Mouse (Mus musculus): Measurements from ENCODE around the gene Mga. TPM values are rescaled to one million over a fixed set of nuclear protein-coding genes. Genes with fewer than 3 reads are reported as not detected.

The Mga gene
- polyA plus RNA-seq, 1 experiment from 2014 or later, result 24.3 TPM

DNA sequence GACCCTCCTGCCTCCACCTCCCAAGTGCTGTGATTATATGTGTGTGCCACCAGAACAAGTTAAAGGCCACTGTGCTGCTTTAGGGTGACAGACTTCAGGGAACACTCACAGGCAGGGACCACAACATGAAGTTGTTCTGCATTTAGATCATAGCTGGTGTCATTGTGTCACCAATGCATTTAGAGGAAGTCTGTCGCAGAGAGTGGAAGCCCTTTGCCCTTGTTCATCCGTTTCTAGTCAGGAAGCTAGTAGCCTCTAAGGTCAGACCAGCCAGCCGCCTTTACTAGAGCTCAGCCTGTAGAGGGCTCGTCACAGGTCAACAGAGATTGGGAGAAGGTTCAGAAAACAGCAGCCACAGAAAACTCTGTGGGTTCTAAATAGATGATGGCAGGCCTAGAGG, 111.6 kb downstream of the Mga start:
- Histone ChIP-seq H3K27me3 (no peaks in the 10 kb centered on the region), H3K4me2 (no peak overlapping the region), H3K36me3 (peaks cover 6% of the 10 kb centered on the region; the same call in 1 of the 2 replicates), H3K9me3 (no peaks in the 10 kb centered on the region), H3K27ac (replicated peaks) (no peak overlapping the region), H3K9ac (no peak overlapping the region), H3K4me3 (no peak overlapping the region), H3K4me1 (replicated peaks) (no peaks in the 10 kb centered on the region)
- 70% methylated on average over 4 of the region's 4 CpGs for WGBS
- ATAC-seq (ENCODE audit: low FRiP score, low read depth), result no peak

- no peaks in the 10 kb centered on the region for H3K27me3 ChIP-seq
- 76% methylated on average over 8 of the region's 8 CpGs for WGBS
- H3K4me1 ChIP-seq (replicated peaks), result no peaks in the 10 kb centered on the region
- no peak overlapping the region for H3K4me3 ChIP-seq
- peaks cover 19% of the 10 kb centered on the region for H3K36me3 ChIP-seq
- no peak overlapping the region for H3K9ac ChIP-seq
- H3K4me2 ChIP-seq, result no peak overlapping the region
- no peak for ATAC-seq (ENCODE audit: low FRiP score, low read depth)
- no peaks in the 10 kb centered on the region for H3K9me3 ChIP-seq
- H3K27ac ChIP-seq (replicated peaks), result no peak overlapping the region
Observed at GRCm38 (mm10) chr2:120011462-120012200, 114.6 kb downstream of the Mga start.

GRCm38 (mm10) chr2:120012924-120013323, 115.9 kb downstream of the Mga start:
- H3K36me3 ChIP-seq, result peaks cover 32% of the 10 kb centered on the region
- no peaks in the 10 kb centered on the region for H3K9me3 ChIP-seq
- no peak overlapping the region for H3K4me2 ChIP-seq
- no peak overlapping the region for H3K27ac ChIP-seq (replicated peaks)
- H3K4me3 ChIP-seq, result no peak overlapping the region
- H3K4me1 ChIP-seq (replicated peaks), result no peaks in the 10 kb centered on the region
- WGBS, result 89% methylated on average over 13 of the region's 13 CpGs
- no peak for ATAC-seq (ENCODE audit: low FRiP score, low read depth)
- no peaks in the 10 kb centered on the region for H3K27me3 ChIP-seq
- H3K9ac ChIP-seq, result no peak overlapping the region

DNA sequence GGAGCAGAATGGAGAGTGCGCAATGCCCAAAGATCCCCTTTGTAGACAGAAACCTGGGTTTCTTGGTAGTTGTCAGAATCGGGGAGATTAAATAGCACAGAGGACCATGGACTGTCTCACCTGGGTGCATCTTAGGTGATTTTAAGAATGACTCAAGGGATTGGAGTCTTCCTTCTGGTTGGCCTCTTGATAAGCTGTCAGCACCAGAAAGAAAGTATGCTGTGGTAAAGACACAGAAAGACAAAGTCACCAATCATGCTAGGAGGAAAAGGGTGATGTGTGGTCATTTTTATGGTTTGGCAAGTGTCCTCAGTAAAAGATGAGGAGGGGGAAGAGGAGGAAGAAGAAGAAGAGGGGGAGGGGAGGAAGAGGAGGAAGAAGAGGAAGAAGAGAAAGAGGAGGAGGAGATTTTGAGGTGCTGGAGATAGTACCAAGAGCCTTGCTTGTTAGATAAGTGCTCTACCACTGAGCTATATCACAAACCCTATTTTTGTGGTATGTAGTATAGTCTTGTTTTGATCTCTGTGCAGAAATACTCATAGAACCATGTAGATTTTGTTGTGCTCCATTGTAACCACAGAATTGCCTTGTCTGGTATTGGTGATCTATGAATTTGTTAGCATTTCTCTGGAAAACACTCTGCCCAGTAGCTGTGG, 116.9 kb downstream of the Mga start:
- ATAC-seq (ENCODE audit: low FRiP score, low read depth), result no peak
- Histone ChIP-seq H3K9ac (no peak overlapping the region), H3K4me3 (no peak overlapping the region), H3K4me2 (no peak overlapping the region), H3K36me3 (peaks cover 41% of the 10 kb centered on the region), H3K4me1 (replicated peaks) (no peaks in the 10 kb centered on the region), H3K27ac (replicated peaks) (no peak overlapping the region), H3K27me3 (no peaks in the 10 kb centered on the region), H3K9me3 (no peaks in the 10 kb centered on the region)
- WGBS, result 98% methylated on average over 2 of the region's 2 CpGs

DNA sequence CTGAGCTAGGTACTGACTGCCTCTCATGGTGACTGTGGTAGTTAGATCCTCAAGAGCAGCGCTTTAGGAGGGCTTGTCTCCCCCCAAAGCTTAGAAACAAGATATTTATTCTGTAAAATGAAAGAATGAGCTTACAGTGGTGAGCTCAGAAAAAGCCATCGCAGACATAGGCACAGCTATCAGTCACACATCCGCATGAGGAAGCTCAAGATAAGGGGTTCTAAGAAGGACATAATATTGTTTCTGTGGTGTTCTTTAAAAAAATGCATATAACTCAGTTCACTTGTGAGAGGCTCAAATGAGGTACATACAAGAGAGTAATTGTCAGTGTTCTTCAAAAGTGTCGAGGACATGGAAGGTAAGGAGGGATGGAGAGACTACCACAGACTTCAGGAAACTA, 118.9 kb downstream of the Mga start:
- Histone ChIP-seq H3K36me3 (peaks cover 59% of the 10 kb centered on the region), H3K9me3 (no peaks in the 10 kb centered on the region), H3K4me1 (replicated peaks) (no peaks in the 10 kb centered on the region), H3K27ac (replicated peaks) (no peak overlapping the region), H3K9ac (no peak overlapping the region), H3K27me3 (no peaks in the 10 kb centered on the region), H3K4me2 (no peak overlapping the region), H3K4me3 (no peak overlapping the region)
- no peak for ATAC-seq (ENCODE audit: low FRiP score, low read depth)
- 95% methylated on average over 4 of the region's 4 CpGs for WGBS

GRCm38 (mm10) chr2:120017599-120017998, 120.6 kb downstream of the Mga start:
- peaks cover 74% of the 10 kb centered on the region for H3K36me3 ChIP-seq
- no peak overlapping the region for H3K9ac ChIP-seq
- no peaks in the 10 kb centered on the region for H3K4me1 ChIP-seq (replicated peaks)
- 91% methylated on average over 12 of the region's 12 CpGs for WGBS
- no peaks in the 10 kb centered on the region for H3K9me3 ChIP-seq
- H3K27ac ChIP-seq (replicated peaks), result no peak overlapping the region
- H3K4me3 ChIP-seq, result no peak overlapping the region
- no peaks in the 10 kb centered on the region for H3K27me3 ChIP-seq
- no peak for ATAC-seq (ENCODE audit: low FRiP score, low read depth)
- no peak overlapping the region for H3K4me2 ChIP-seq

Small RNAs within 50 kb of the gene (microRNA-seq; reads per million reads assigned to microRNA genes)
- not detected for gene Mir7665

Other genes starting within 250 kb of the Mga start
- gene Ndufaf1, start 234.4 kb upstream of the Mga start, polyA plus RNA-seq (2015; fragmentation: Nextera tagmentation; extraction: Ambion mirVana), result 39.8 and 41.2 TPM in 2 replicates
- 49.3 and 50.1 TPM in 2 replicates for gene Rtf1, start 222.2 kb upstream of the Mga start, polyA plus RNA-seq (2015; fragmentation: Nextera tagmentation; extraction: Ambion mirVana)
- gene Itpka, start 154.9 kb upstream of the Mga start, polyA plus RNA-seq (2015; fragmentation: Nextera tagmentation; extraction: Ambion mirVana), result 0.37 and 0.56 TPM in 2 replicates
- gene Ltk, start 136.8 kb upstream of the Mga start, polyA plus RNA-seq (2015; fragmentation: Nextera tagmentation; extraction: Ambion mirVana), result 2.1 and 2.2 TPM in 2 replicates
- 18.6 and 19.6 TPM in 2 replicates for gene Rpap1, start 109.7 kb upstream of the Mga start, polyA plus RNA-seq (2015; fragmentation: Nextera tagmentation; extraction: Ambion mirVana)
- gene Tyro3, start 99.5 kb upstream of the Mga start, polyA plus RNA-seq (2015; fragmentation: Nextera tagmentation; extraction: Ambion mirVana), result 27.1 and 27.7 TPM in 2 replicates
- gene Mapkbp1, start 75.5 kb downstream of the Mga start, polyA plus RNA-seq (2015; fragmentation: Nextera tagmentation; extraction: Ambion mirVana), result 7.2 and 9.8 TPM in 2 replicates
- 18.2 and 19.5 TPM in 2 replicates for gene Jmjd7, start 130.3 kb downstream of the Mga start, polyA plus RNA-seq (2015; fragmentation: Nextera tagmentation; extraction: Ambion mirVana)
- gene Gm28042, start 130.3 kb downstream of the Mga start, polyA plus RNA-seq (2015; fragmentation: Nextera tagmentation; extraction: Ambion mirVana), result 4.8 and 6.1 TPM in 2 replicates
- gene Pla2g4b, start 136.2 kb downstream of the Mga start, polyA plus RNA-seq (2015; fragmentation: Nextera tagmentation; extraction: Ambion mirVana), result 3.3 and 3.6 TPM in 2 replicates

All from hindbrain, embryonic 15.5 days (tissue).